Mouse (Mus musculus): ENCODE measurements at regions not wholly inside any gene's neighbourhood (a gene's known extent, or its start where the extent isn't known, plus 50 kb on each side); places are given as distances from the start of the nearest gene placed in this dataset.

DNA sequence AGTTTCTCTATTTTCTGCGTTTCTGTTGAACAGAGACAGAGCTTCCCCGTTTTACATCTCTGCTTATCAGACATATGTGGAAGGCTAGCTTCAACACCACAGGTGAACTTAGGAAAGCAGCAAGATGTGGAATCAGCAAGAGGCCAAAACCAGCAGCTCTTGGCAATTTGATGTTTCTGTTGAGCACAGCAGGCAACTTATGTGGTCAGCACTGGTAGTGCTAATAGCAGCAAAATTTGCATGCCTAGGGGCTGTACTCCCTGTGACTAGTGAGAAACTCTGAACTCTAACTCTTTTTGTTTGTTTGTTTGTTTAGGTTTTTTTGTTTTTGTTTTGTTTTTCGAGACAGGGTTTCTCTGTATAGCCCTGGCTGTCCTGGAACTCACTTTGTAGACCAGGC, 289.5 kb upstream of the Tet2 start:
- no peak for DNase-seq (ENCODE audit: low spot score in 2 of 2)

DNA sequence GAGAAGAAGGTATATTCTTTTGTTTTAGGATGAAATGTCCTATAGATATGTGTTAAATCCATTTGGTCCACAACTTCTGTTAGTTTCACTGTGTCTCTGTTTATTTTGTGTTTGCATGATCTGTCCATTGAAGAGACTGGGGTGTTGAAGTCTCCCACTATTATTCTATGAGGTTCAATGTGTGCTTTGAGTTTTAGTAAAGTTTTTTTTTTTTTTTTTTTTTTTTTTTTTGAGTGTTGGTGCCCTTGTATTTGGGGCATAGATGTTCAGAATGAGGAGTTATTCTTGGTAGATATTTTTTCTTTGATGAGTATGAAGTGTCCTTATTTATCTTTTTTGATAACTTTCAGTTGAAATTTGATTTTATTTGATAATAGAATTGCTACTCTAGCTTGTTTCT, 301.4 kb upstream of the Tet2 start:
- no peak for DNase-seq (ENCODE audit: low spot score in 2 of 2)

DNA sequence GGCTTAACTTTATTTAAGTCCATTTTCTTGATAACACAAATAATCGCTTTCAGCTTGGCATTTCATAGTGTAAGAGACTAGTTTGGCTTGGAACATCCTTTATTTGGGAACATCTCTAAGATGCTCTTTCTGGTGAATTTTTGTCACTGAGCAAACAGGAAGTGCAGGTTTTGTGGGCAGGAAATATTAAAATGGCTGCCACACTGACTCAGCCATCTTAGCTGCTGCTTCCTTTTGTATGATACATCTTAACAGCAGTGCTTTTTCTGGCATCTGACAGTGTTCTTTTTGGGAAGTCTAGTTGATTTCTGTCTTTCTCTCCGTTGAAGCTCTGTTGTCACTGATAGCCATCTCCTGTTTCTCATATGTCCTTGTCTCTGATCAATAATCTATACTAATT, 329.4 kb upstream of the Tet2 start:
- no peak for DNase-seq (ENCODE audit: low spot score in 2 of 2)

DNA sequence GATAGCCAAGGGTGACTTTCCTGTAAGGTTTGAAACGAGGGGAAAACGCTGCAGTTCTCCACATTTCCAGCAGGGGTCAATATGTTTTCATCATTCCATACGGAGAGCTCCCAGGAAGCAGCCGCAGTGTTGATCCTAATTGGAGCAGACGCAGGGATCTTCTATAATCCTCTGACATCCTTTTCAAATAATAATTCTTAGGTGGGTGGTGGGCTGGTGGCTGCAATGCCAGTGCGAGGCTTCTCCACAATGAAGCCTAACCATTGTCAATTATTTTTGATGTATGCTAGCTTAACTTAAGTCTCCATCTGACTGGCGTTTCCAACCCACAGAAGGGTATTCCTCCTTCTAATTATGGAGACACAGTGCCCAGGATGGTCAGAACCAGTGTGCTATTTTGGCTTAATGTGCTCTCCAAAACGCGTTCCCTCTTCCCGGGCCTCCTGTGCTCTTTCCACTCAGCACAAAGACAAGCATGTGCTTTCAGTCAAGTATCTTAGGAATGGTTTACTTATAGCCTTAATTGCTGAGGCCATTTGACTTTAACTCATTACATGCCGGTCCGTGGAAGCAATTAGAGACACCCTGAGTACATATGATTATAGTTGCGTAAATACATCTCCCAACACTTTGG, 331.6 kb upstream of the Tet2 start:
- peak; percentile 49 to 83 for DNase-seq (ENCODE audit: low spot score in 2 of 2)

DNA sequence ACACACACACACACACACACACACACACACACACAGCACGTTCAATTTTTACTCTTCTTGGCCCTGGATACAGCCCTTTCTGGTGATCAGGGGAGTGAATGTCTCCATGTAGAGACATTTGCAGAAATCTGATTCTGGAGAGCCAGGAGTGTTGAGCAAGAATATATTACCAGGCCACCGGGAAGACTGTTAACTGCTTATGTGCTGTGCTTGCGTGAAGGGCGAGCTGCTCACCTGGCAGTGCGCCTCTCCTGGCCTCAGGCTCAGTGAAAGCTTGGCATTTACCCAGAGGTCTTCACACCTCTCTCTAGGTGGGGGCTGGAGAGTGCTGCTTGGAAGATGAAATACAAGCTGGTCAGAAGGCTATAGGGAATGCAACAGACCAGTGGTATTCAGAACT, 332.4 kb upstream of the Tet2 start:
- no peak for DNase-seq (ENCODE audit: low spot score in 2 of 2)

DNA sequence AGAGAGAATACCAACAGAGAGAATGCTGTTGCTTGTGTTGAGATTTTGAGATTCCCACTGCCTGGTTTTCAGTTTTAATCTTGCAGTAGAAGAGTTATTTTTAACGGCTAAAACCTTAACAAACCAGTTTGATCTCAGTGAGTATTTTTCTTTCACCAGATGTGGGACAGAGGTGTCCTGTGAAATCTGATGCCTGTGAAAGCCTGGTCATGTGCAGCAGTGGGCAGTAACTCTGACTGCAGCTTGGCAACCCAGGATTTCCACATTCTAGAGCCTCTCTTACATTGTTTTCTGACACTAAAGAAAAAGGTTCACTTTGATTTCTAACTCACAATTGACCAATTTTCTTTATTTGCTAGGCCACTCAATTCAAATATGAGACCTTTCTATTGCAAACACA, 335.7 kb upstream of the Tet2 start:
- DNase-seq (ENCODE audit: low spot score in 2 of 2): no peak

DNA sequence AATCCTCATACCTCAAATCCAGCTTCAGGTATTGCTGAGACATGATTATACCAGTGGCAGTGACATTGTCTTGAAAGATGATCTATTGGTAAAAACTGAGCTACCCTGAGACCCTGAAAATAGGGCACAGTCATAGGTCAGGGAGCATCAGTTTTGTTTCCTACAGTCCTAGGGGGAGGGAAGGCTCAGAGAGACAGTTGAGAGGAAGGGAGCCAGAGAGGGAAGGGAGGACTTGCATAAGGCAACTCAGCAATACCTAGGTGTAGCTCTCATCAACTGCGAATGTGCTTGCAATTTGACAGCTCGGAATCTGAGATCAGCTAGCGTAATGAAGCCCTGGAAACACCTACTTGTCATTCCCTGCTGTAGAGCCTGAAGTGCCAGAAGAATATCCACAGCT, 334.4 kb upstream of the Cxxc4 start:
- DNase-seq (ENCODE audit: low spot score in 2 of 2): no peak

DNA sequence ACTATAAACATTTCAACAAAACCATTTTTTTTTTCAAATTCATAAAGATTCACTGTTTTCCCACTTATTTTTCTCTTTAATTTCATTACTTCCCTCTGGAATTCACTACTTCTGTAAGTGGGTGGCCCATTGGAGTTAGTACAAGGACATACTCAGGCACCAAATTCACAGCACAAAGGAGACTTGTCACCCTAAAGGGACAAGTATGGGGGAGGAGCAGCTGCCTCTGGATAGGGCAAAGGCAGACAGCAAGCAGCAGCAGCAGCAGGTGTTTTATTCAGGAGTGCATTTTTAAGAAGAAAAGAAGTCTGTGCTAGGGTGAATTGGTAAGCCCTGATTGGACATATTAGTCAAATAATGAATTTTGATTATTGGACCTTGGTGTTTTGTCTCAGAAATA, 314.1 kb upstream of the Cxxc4 start:
- no peak for DNase-seq (ENCODE audit: low spot score in 2 of 2)

DNA sequence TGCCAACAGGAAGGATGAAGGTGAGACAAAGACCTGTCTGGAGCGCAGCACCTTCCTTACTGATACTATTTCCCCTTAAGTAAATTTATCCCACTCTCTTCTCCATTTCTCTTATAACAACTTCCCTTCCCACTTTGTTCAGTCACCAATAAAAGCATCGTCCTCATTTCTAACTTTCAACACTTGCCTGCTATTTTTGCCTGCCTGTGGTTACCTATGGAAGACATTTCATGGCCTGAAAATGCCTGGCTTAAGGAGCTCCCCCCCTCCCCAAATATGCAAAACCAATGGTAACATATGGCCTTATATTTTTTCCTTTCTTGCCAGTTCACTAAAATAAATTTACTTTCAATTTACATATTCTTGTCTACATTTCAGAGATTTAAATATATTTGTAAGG, 271.0 kb upstream of the Cxxc4 start:
- DNase-seq (ENCODE audit: low spot score in 2 of 2): no peak

DNA sequence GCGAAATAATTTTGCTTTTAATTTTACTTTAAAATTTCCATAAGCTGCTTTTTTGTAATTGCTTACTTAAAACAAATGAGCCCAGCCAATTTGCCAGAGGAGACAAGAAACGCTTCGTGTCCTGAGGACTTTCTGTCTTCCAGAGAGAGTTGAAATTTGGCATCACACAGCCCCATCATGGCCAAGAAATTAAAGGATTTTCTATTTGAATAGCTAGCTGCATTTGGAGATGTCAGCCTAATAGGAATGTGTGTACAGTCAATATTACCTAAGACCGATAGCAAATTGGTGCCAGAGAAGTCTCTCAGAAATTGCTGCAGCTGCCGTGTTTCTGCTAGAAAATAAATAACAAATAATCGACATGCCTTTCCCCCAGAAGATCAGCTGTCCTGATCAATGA, 268.1 kb upstream of the Cxxc4 start:
- no peak for DNase-seq (ENCODE audit: low spot score in 2 of 2)

DNA sequence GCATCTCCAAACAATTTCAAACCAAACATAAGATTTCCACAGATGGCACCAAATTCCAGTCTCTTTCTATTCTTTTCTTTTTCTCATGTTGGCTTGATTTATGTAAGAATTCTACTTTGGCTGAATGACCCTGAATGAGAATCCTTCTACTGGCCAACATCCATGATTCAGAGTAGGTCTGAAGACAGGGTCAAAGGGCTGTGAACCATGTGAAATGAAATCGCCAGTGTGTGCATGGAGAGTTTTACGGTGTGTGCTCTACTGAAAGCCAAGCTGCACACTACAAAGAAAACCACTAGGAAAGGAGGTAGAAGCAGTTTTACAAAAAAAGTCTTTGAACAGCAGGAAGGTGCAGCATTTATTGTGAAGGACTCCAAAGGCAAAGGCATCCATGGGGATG, 263.5 kb upstream of the Cxxc4 start:
- DNase-seq (ENCODE audit: low spot score in 2 of 2): no peak

DNA sequence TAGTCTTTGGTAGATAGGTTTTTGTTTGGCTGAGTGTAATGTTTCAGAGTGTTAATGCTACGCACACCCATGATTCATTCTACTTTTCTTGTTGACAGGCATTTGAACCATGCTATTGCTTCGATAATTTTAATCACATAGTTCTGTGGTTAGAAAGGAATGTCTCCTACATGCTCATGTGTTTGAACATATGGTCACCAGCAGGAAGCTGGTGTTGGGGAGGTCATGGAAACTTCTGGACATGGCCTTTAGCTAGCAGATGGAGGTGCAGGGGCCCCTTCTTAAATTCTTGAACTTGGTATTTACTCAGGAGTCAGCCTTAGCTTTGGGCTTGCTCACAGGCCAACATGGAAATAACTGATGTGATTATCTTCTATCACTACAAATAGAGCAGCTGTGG, 248.6 kb upstream of the Cxxc4 start:
- DNase-seq (ENCODE audit: low spot score in 2 of 2): no peak

DNA sequence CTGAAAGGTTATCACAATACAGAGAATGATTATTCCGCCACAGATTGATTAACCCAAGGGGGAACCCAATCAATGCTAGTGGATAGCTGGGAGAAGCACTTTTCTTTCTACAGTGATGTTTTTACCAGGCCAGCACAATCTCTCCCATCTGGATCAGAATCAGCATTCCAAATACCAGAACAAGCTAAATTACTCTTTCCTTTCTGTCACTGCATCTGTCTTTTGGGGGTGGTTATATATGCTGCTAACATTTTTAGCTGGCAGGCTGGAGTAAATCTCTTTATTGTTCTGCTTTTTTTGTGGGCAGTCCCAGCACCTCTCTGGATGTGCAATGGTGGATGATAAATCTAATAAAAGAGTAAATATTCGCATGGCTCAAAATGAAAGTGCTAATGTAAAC, 242.3 kb upstream of the Cxxc4 start:
- no peak for DNase-seq (ENCODE audit: low spot score in 2 of 2)

DNA sequence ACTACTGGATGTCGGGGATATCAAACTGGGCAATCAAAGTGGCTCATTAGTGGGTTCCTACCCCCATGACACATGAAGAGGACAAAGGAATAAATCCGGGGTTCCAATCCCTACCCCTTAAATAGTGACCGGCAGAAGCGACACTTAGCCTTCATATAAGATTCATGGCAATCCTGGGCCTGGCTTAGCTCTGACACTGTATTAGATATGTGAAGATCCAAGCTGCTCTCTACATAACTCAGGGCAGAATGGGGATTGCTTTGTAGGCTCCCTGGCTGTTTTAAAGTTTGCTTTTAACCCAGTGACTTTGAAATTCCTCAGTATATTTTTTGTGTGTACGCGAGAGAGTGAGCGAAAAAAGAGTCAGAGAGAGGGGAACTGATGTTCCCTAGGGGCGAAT, 236.3 kb upstream of the Cxxc4 start:
- no peak for DNase-seq (ENCODE audit: low spot score in 2 of 2)

DNA sequence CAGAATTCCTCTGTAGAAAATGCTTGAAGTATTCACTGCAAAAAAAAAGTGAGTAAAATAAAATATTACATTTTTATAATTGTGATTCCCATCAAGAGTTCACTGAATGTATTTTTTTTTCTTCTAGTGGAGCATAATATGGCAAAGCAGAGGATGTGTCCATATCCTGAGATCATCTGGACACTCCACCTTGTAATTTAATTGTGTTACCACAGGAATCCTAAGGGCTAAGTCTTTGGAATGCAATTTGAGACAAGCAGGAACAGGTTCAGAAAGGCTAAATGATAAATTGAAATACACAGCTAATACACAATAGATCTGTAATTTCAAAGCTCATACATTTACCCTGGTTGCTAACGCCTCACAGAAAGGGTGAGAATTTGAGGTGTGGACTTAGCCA, 235.7 kb upstream of the Cxxc4 start:
- no peak for DNase-seq (ENCODE audit: low spot score in 2 of 2)

DNA sequence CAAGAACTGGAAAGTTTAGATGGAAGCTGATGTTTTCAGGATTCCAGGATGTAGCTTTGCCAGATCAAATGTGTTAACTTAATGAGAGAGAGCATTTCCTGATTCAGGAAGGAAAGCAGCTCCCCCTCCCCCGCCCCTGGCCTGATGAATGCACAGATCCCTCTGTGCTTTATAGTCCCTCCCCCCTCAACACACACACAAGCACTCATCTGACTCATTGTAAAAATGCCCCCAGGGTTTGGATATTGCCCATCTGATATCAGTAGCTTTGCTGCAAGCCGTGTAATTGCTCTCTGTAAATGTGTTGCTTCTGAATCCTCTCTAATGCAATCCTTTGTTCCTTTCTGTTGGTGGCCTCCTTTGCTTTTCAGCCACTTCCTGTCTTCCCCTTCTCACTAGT, 221.5 kb upstream of the Cxxc4 start:
- DNase-seq (ENCODE audit: low spot score in 2 of 2): no peak

DNA sequence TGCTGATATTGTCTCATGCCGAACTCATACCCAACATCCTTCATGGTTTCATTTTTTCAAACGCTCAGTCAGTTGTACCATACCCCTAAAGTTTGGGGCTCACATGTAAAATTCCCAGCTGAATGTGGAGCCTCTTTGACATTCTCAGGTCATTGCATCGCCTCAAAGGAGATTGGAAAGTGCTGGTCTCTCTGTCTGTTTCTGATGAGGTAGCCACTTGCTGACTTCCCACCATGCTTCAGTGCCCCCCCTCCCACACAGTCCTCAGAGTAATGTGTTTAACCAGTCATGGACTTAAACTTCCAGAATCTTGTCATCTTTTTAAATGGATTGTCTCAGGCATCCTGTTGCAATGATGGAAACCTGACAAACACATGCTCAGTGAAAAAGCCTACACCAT, 220.9 kb upstream of the Cxxc4 start:
- DNase-seq (ENCODE audit: low spot score in 2 of 2): no peak

DNA sequence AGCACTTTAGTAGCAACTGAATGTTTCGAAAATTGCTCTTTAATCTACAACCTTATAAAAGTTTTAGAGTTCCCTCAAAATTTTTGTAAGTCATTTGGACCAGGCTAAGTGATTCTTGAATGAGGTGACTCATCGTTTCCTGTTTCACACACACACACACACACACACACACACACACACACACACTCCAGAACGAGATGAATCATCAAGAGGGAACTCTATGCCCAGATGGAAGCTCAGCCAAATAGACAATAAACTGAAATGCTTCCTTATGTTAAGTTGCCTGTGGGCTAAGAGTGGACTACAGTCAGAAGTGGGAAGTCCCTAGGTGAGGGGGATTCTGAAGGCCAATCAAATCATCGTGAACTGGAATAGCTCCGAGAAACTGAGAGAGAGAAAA, 202.4 kb upstream of the Cxxc4 start:
- DNase-seq (ENCODE audit: low spot score in 2 of 2): no peak

DNA sequence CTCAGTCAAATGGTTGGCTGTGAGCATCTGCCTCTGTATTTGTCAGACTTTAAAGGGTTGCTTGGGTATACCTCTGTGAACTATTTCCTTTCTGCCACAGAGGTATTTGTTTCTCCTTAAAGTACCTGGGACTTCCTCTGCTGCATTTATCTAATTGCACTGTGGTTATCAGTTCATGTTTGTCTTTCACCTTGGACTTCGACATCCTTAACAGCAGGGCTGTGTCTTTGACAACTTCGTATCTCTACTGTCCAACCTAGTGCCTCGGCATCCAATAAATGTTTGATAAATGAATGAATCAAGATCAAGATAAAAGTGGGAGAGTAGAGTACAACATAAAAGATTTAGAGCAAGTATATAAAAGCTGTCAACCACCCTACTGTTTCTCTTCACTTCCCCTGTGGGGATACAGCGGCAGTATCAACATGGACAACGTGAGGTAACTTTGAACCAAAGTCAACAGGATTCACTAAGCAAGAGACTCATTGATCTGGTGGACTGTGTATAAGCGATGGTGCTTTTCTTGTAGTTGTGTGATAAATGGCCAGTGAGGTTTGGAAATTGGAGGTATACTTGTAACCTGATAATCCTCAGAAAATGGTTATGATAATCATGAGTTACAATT, 199.9 kb upstream of the Cxxc4 start:
- no peak for DNase-seq (ENCODE audit: low spot score in 2 of 2)

DNA sequence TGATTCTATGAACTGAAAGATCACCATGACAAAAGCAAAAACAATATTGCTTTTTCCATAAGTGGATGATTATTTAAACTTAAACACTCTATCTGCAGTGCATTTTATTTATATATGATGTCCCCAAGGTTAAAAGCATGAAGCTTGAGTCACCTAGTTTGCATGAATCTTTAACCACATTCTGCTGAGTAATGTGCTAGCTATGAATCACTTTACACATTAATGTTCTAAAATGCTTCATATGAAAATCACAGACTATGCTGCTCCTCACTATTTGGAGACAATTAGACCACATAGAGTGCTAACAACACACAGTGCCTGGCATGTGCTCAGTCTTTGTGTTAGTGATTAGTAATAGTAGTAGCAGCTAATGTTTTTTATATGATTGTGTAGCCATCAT, 185.6 kb upstream of the Cxxc4 start:
- DNase-seq (ENCODE audit: low spot score in 2 of 2): no peak

DNA sequence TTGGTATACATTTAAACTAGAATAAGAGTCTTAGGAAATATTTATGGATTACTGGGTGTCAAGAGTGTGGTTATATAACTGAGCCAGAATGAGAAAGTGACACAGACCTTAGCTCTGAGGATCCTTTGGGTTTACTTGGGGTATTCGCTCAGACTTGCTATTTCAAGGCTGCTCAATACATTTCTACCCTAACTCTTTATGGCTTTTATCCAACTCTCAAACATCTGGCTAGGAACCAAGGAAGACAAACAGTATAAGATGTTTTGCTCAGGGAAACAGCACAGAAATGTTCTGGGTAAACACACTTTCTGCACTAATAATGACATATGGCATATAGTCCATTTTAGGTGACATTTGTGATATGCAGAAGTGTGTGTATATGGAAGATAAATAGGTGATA, 153.8 kb upstream of the Cxxc4 start:
- no peak for DNase-seq (ENCODE audit: low spot score in 2 of 2)

DNA sequence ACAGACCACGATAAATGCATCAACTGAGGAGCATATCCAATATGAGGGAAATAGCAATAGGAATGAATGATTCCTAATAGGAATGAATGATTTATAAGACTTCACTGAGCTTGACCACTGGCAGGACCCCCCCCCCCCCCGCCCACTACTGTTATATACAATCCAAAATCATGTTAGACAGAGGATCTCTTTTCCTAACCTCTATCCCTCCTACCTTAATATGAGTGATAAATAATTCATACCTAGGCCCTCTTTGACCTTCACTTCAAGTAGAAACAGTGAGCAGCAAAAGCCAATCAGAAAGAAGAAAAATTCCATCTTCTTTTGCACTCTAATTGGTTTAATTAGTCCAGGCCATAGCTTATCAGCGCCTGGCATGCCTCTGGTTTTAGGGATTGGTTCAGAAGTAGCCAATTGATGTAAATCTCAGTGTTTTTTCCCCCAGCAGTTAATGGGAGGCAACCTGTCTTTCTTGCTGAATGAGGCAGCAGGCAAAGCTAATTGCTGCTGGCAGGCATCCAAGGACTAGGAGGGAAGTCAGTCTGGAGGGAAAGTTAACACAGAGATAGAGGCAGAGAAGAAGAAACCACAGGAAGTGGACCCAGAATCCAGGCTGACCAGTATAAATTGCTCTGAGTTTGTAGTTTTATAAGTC, 136.7 kb upstream of the Cxxc4 start:
- peak in 1 of 2 experiments; percentile 43 for DNase-seq (ENCODE audit: low spot score in 2 of 2)

DNA sequence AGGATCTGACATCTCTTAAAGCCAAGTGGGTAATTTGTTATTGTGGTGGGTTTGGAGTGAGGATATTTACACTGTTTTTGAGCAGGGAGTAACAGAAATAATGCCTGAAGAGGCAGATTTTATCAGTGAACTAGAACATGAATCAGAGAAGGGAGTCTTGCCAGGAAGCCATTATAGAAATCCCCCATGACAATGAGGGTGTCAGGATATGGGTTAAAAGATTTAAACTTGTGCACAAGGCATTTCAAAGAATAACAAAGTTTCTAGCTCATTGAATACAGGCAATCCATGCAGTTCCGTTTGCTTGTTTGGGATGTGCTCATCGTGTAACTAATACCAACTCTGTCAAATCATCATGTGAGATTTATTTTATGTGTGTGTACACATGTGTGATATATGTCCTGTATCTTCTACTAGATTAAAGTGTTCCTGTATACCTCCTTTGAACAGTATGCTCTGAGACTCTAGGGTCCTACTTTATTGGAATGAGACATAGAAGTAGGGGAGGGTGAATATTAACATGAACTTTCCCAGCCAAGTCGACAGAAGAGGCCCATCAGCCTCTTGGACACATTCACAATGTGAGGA, 134.0 kb upstream of the Cxxc4 start:
- DNase-seq (ENCODE audit: low spot score in 2 of 2): no peak

All from cerebellum, postnatal 4 days (tissue).